ENCODE assay signal across 8 mouse cellular contexts in genomic region chr8:125669700-125670195, GRCm38 (mm10). TPM values are rescaled to one million over a fixed set of nuclear protein-coding genes. Genes with fewer than 3 reads are reported as not detected.
DNase-seq lines count a peak whose midpoint lies in the region; ATAC-seq and TF ChIP-seq lines count a peak whose summit lies in the region.

TSS of gene Map10 (plus strand) at chr8:125669818.

- H3K27ac ChIP-seq in embryonic facial prominence, embryonic 12.5 days = no peak within 1 kb of the TSS
- no peak within 1 kb of the TSS for H3K27ac ChIP-seq in limb, embryonic 11.5 days (replicated peaks; ENCODE audit: low read depth, low read length)
- peak within 1 kb of the TSS; percentile 68 for H3K27ac ChIP-seq in midbrain, embryonic 13.5 days
- no peak within 1 kb of the TSS for H3K27ac ChIP-seq in small intestine, adult 2 months (ENCODE audit: insufficient read depth, low read depth, low read length)

- peak; percentile 29; the same call in 1 of the 2 replicates for TF ChIP-seq POLR2A in small intestine, adult 2 months (IDR thresholded peaks at IDR 0.05; ENCODE audit: low read depth, low read length)

- H3K4me1 ChIP-seq in embryonic facial prominence, embryonic 12.5 days = peaks cover 9% of the 10 kb centered on the region
- no peaks in the 10 kb centered on the region; the same call in 1 of the 2 replicates for H3K4me1 ChIP-seq in limb, embryonic 11.5 days (ENCODE audit: control insufficient read depth, insufficient read depth, low read length)
- H3K4me1 ChIP-seq in midbrain, embryonic 13.5 days (replicated peaks) = peaks cover 30% of the 10 kb centered on the region
- H3K4me1 ChIP-seq in small intestine, adult 2 months (ENCODE audit: control insufficient read depth, insufficient read depth, insufficient read length, low read length) = peaks cover 5% of the 10 kb centered on the region

- DNase-seq in adrenal gland, postnatal 4 days (ENCODE audit: low spot score in 2 of 2) = peak; percentile 62 to 77
- DNase-seq in heart, adult 9 months (ENCODE audit: low spot score in 2 of 2) = peak; percentile 82 to 89
- DNase-seq in kidney, adult 8-10 months = peak; percentile 81 to 84
- DNase-seq in limb, embryonic 11.5 days (ENCODE audit: low spot score) = peak; percentile 91

- peak within 1 kb of the TSS; percentile 61 for H3K4me3 ChIP-seq in embryonic facial prominence, embryonic 12.5 days
- H3K4me3 ChIP-seq in limb, embryonic 11.5 days (ENCODE audit: low read depth, low read length) = peak within 1 kb of the TSS; percentile 51
- H3K4me3 ChIP-seq in midbrain, embryonic 13.5 days (replicated peaks) = peak within 1 kb of the TSS; percentile 54
- peak within 1 kb of the TSS; percentile 76 for H3K4me3 ChIP-seq in small intestine, adult 2 months (ENCODE audit: low read depth, low read length)

- no peaks in the 10 kb centered on the region for H3K27me3 ChIP-seq in embryonic facial prominence, embryonic 12.5 days
- no peaks in the 10 kb centered on the region for H3K27me3 ChIP-seq in limb, embryonic 11.5 days (ENCODE audit: control insufficient read depth, insufficient read depth, low read length)
- H3K27me3 ChIP-seq in midbrain, embryonic 13.5 days = peaks cover 19% of the 10 kb centered on the region
- H3K27me3 ChIP-seq in small intestine, adult 2 months (ENCODE audit: control insufficient read depth, insufficient read depth, low read length) = no peaks in the 10 kb centered on the region

- 0 out of 2 replicates have a peak, but pooled peaks cover 11% of the 10 kb centered on the region for H3K36me3 ChIP-seq in embryonic facial prominence, embryonic 12.5 days
- H3K36me3 ChIP-seq in limb, embryonic 11.5 days (ENCODE audit: control insufficient read depth, insufficient read depth, low read length) = peaks cover 2% of the 10 kb centered on the region; the same call in 1 of the 2 replicates
- H3K36me3 ChIP-seq in midbrain, embryonic 13.5 days = peaks cover 18% of the 10 kb centered on the region
- no peaks in the 10 kb centered on the region for H3K36me3 ChIP-seq in small intestine, adult 2 months (ENCODE audit: control insufficient read depth, insufficient read depth, low read length)

- no peak for TF ChIP-seq CTCF in small intestine, adult 2 months (IDR thresholded peaks at IDR 0.05; ENCODE audit: extremely low read depth, insufficient read length, insufficient replicate concordance, low read depth, low read length)

- 1% methylated on average over 56 of the region's 62 CpGs for WGBS in embryonic facial prominence, embryonic 12.5 days
- 3% methylated on average over 62 of the region's 62 CpGs for WGBS in limb, embryonic 11.5 days
- 1% methylated on average over 59 of the region's 62 CpGs for WGBS in midbrain, embryonic 13.5 days
- WGBS in small intestine, adult 2 months = 3% methylated on average over 62 of the region's 62 CpGs

- peak; percentile 71; the same call in 1 of the 2 replicates for ATAC-seq in embryonic facial prominence, embryonic 12.5 days (ENCODE audit: insufficient number of reproducible peaks, insufficient read depth, low FRiP score, low TSS enrichment)
- peak; percentile 71 for ATAC-seq in limb, embryonic 11.5 days (ENCODE audit: insufficient number of reproducible peaks, low FRiP score, low TSS enrichment, low read depth)
- ATAC-seq in midbrain, embryonic 13.5 days = peak; percentile 88
- ATAC-seq in erythroid progenitor cell, adult 5-6 weeks (replicated peaks; ENCODE audit: low FRiP score, poor library complexity, severe bottlenecking) = no peak

- peak within 1 kb of the TSS; percentile 78 for H3K9ac ChIP-seq in embryonic facial prominence, embryonic 12.5 days
- H3K9ac ChIP-seq in limb, embryonic 11.5 days (ENCODE audit: low read length) = peak within 1 kb of the TSS; percentile 85
- H3K9ac ChIP-seq in midbrain, embryonic 13.5 days (replicated peaks) = peak within 1 kb of the TSS; percentile 77

- H3K9me3 ChIP-seq in embryonic facial prominence, embryonic 12.5 days = peaks cover 26% of the 10 kb centered on the region
- peaks cover 18% of the 10 kb centered on the region; the same call in 1 of the 2 replicates for H3K9me3 ChIP-seq in limb, embryonic 11.5 days (ENCODE audit: control insufficient read depth, low read length)
- H3K9me3 ChIP-seq in midbrain, embryonic 13.5 days = peaks cover 21% of the 10 kb centered on the region

- peak within 1 kb of the TSS; percentile 88 for H3K4me2 ChIP-seq in embryonic facial prominence, embryonic 12.5 days (replicated peaks)
- H3K4me2 ChIP-seq in limb, embryonic 11.5 days (ENCODE audit: low read depth, severe bottlenecking) = peak within 1 kb of the TSS; percentile 81
- peak within 1 kb of the TSS; percentile 72 for H3K4me2 ChIP-seq in midbrain, embryonic 13.5 days (replicated peaks)

RNA-seq across cellular contexts. Expression of gene Map10, which starts in this region (rescaled TPM):
- 1 to 10 TPM; 5.5 to 6.2 TPM for total RNA-seq in adrenal gland, postnatal 4 days (2021)
- polyA plus RNA-seq in embryonic facial prominence, embryonic 12.5 days (2016; fragmentation: Nextera tagmentation; extraction: Ambion mirVana) = 7.1 and 8.1 TPM in 2 replicates
- 7.0 and 7.6 TPM in 2 replicates for polyA plus RNA-seq in limb, embryonic 11.5 days (2014; fragmentation: Nextera tagmentation; extraction: Ambion mirVana)
- 8.5 and 8.7 TPM in 2 replicates for polyA plus RNA-seq in midbrain, embryonic 13.5 days (2015; fragmentation: Nextera tagmentation; extraction: Ambion mirVana)
- 0.70 and 0.93 TPM in 2 replicates for polyA plus RNA-seq in small intestine, adult 2 months (2012; rRNA removed)
- total RNA-seq in erythroid progenitor cell, adult 5-6 weeks (2015; ENCODE audit: low replicate concordance) = 2.1 TPM in 1 of 2 replicates, not detected in the other
- total RNA-seq in erythroid progenitor cell, adult 5-6 weeks (2017; ENCODE audit: low replicate concordance) = 0.90 TPM in 1 of 2 replicates, not detected in the other
